In genomic region chr4:133199743-133200142, GRCm38 (mm10) we compare ENCODE assay signal across 9 mouse cellular contexts. TPM values are rescaled to one million over a fixed set of nuclear protein-coding genes. Genes with fewer than 3 reads are reported as not detected.
DNase-seq lines count a peak whose midpoint lies in the region; ATAC-seq lines count a peak whose summit lies in the region.
"Had no signal": no experiment of that assay in that cellular context is flagged by ENCODE, and none has a peak within 500 bp of the region (broad histone marks: within the 10 kb centered on the region; RNA-seq: fewer than 3 reads in every experiment).

No protein-coding gene starts in this region.

- 0 out of 2 replicates have a peak overlapping the region, but pooled peaks have one; percentile 12 for H3K4me2 ChIP-seq in heart, embryonic 14.5 days (ENCODE audit: low read length)
- no peak overlapping the region for H3K4me2 ChIP-seq in midbrain, embryonic 12.5 days (replicated peaks)
- H3K4me2 ChIP-seq in midbrain, embryonic 14.5 days (ENCODE audit: low read length), result no peak overlapping the region
- H3K4me2 ChIP-seq in intestine, embryonic 14.5 days (ENCODE audit: low read length), result peak overlapping the region; percentile 9; the same call in 1 of the 2 replicates
- H3K4me2 ChIP-seq in stomach, embryonic 16.5 days (ENCODE audit: low read depth, low read length), result no peak overlapping the region
- H3K4me2 ChIP-seq in liver, embryonic 11.5 days, result no peak overlapping the region

- 37% methylated on average over 6 of the region's 6 CpGs for WGBS in heart, embryonic 14.5 days
- WGBS in midbrain, embryonic 12.5 days, result 76% methylated on average over 6 of the region's 6 CpGs
- 78% methylated on average over 6 of the region's 6 CpGs for WGBS in midbrain, embryonic 14.5 days
- WGBS in intestine, embryonic 14.5 days, result 59% methylated on average over 6 of the region's 6 CpGs
- 59% methylated on average over 6 of the region's 6 CpGs for WGBS in stomach, embryonic 16.5 days
- 75% methylated on average over 6 of the region's 6 CpGs for WGBS in liver, embryonic 11.5 days

- no peaks in the 10 kb centered on the region for H3K9me3 ChIP-seq in heart, embryonic 14.5 days (ENCODE audit: control insufficient read depth, low read length)
- H3K9me3 ChIP-seq in midbrain, embryonic 12.5 days, result no peaks in the 10 kb centered on the region
- no peaks in the 10 kb centered on the region for H3K9me3 ChIP-seq in midbrain, embryonic 14.5 days (ENCODE audit: control insufficient read depth, low read length)
- H3K9me3 ChIP-seq in intestine, embryonic 14.5 days (ENCODE audit: control insufficient read depth, low read length), result no peaks in the 10 kb centered on the region
- H3K9me3 ChIP-seq in stomach, embryonic 16.5 days (replicated peaks; ENCODE audit: control insufficient read depth, low read length), result no peaks in the 10 kb centered on the region
- no peaks in the 10 kb centered on the region for H3K9me3 ChIP-seq in liver, embryonic 11.5 days (ENCODE audit: control insufficient read depth, low read length)

- peaks cover 54 to 61% of the 10 kb centered on the region in 2 experiments for H3K4me1 ChIP-seq in heart, embryonic 14.5 days (ENCODE audit: control insufficient read depth in 2 of 2, insufficient read depth in 2 of 2, low read length in 2 of 2)
- peaks cover 63% of the 10 kb centered on the region for H3K4me1 ChIP-seq in midbrain, embryonic 12.5 days
- peaks cover 57% of the 10 kb centered on the region for H3K4me1 ChIP-seq in midbrain, embryonic 14.5 days (ENCODE audit: control insufficient read depth, insufficient read depth, low read length)
- peaks cover 56% of the 10 kb centered on the region for H3K4me1 ChIP-seq in intestine, embryonic 14.5 days (replicated peaks; ENCODE audit: control insufficient read depth, insufficient read depth, low read length)
- H3K4me1 ChIP-seq in stomach, embryonic 16.5 days (ENCODE audit: control insufficient read depth, insufficient read depth, low read length), result peaks cover 55% of the 10 kb centered on the region
- H3K4me1 ChIP-seq in liver, embryonic 11.5 days (replicated peaks; ENCODE audit: control insufficient read depth, insufficient read depth, low read length), result peaks cover 34% of the 10 kb centered on the region

- DNase-seq in heart, postnatal 4 days, result no peak
- DNase-seq in midbrain, embryonic 14.5 days, result no peak
- DNase-seq in intestine, embryonic 14.5 days (ENCODE audit: low spot score), result no peak
- DNase-seq in liver, embryonic 11.5 days (ENCODE audit: low spot score), result no peak
- DNase-seq: spleen, adult 18-20 months had no signal

- no peak for ATAC-seq in heart, embryonic 14.5 days (ENCODE audit: insufficient number of reproducible peaks, insufficient read depth, low FRiP score, low read depth)
- ATAC-seq in midbrain, embryonic 12.5 days (ENCODE audit: low FRiP score, low read depth), result no peak
- no peak for ATAC-seq in midbrain, embryonic 14.5 days (ENCODE audit: low FRiP score, low TSS enrichment)
- ATAC-seq in intestine, embryonic 14.5 days (replicated peaks; ENCODE audit: low FRiP score, low TSS enrichment, low read depth), result no peak
- no peak for ATAC-seq in stomach, embryonic 16.5 days (ENCODE audit: insufficient read depth, low FRiP score)
- no peak for ATAC-seq in liver, embryonic 11.5 days (replicated peaks; ENCODE audit: low FRiP score)
- ATAC-seq: activated CD4-positive, CD25-positive, alpha-beta regulatory T cell, adult 4 months had no signal

- H3K36me3 ChIP-seq in heart, embryonic 14.5 days (ENCODE audit: control insufficient read depth, insufficient read depth, low read length), result peaks cover 30% of the 10 kb centered on the region
- H3K36me3 ChIP-seq in midbrain, embryonic 12.5 days, result peaks cover 14% of the 10 kb centered on the region
- H3K36me3 ChIP-seq in midbrain, embryonic 14.5 days (ENCODE audit: control insufficient read depth, insufficient read depth, low read length), result peaks cover 21% of the 10 kb centered on the region
- H3K36me3 ChIP-seq in intestine, embryonic 14.5 days (ENCODE audit: control insufficient read depth, insufficient read depth, low read length), result peaks cover 21% of the 10 kb centered on the region
- peaks cover 9% of the 10 kb centered on the region for H3K36me3 ChIP-seq in stomach, embryonic 16.5 days (ENCODE audit: control insufficient read depth, insufficient read depth, low read length)
- H3K36me3 ChIP-seq in liver, embryonic 11.5 days (ENCODE audit: control insufficient read depth, insufficient read depth, low read length), result peaks cover 13% of the 10 kb centered on the region

- no peak overlapping the region for H3K4me3 ChIP-seq in heart, embryonic 14.5 days (ENCODE audit: control insufficient read depth in 1 of 2, insufficient read depth in 1 of 2, low read depth in 1 of 2, low read length in 2 of 2)
- no peak overlapping the region for H3K4me3 ChIP-seq in midbrain, embryonic 12.5 days
- no peak overlapping the region for H3K4me3 ChIP-seq in midbrain, embryonic 14.5 days (replicated peaks; ENCODE audit: low read depth, low read length)
- H3K4me3 ChIP-seq in intestine, embryonic 14.5 days (ENCODE audit: low read depth, low read length), result no peak overlapping the region
- H3K4me3 ChIP-seq in stomach, embryonic 16.5 days (replicated peaks; ENCODE audit: low read length), result no peak overlapping the region
- H3K4me3 ChIP-seq in liver, embryonic 11.5 days (ENCODE audit: low read depth, low read length), result no peak overlapping the region

- H3K9ac ChIP-seq in heart, embryonic 14.5 days (ENCODE audit: low read length), result peak overlapping the region; percentile 53
- no peak overlapping the region for H3K9ac ChIP-seq in midbrain, embryonic 12.5 days (replicated peaks)
- H3K9ac ChIP-seq in midbrain, embryonic 14.5 days (replicated peaks; ENCODE audit: low read length), result no peak overlapping the region
- H3K9ac ChIP-seq in intestine, embryonic 14.5 days (ENCODE audit: low read length), result no peak overlapping the region
- peak overlapping the region; percentile 38; the same call in 1 of the 2 replicates for H3K9ac ChIP-seq in stomach, embryonic 16.5 days (ENCODE audit: low read length)
- H3K9ac ChIP-seq in liver, embryonic 11.5 days (ENCODE audit: low read depth, low read length), result no peak overlapping the region

- peak overlapping the region; percentile 71 to 90; a peak in 3 of 4 replicates for H3K27ac ChIP-seq in heart, embryonic 14.5 days (replicated peaks in 1 of 2; ENCODE audit: control insufficient read depth in 1 of 2, insufficient read depth in 1 of 2, low read depth in 2 of 2, low read length in 2 of 2)
- peak overlapping the region; percentile 8; the same call in 1 of the 2 replicates for H3K27ac ChIP-seq in midbrain, embryonic 12.5 days (replicated peaks)
- H3K27ac ChIP-seq in midbrain, embryonic 14.5 days (replicated peaks; ENCODE audit: low read depth, low read length), result no peak overlapping the region
- H3K27ac ChIP-seq in intestine, embryonic 14.5 days (ENCODE audit: low read depth), result peak overlapping the region; percentile 72
- H3K27ac ChIP-seq in stomach, embryonic 16.5 days (ENCODE audit: low read length), result peak overlapping the region; percentile 74; the same call in 1 of the 2 replicates
- H3K27ac ChIP-seq in liver, embryonic 11.5 days (ENCODE audit: low read depth, low read length), result no peak overlapping the region

- no peaks in the 10 kb centered on the region for H3K27me3 ChIP-seq in heart, embryonic 14.5 days (ENCODE audit: control insufficient read depth, insufficient read depth, low read length)
- H3K27me3 ChIP-seq in midbrain, embryonic 12.5 days, result no peaks in the 10 kb centered on the region
- no peaks in the 10 kb centered on the region for H3K27me3 ChIP-seq in midbrain, embryonic 14.5 days (ENCODE audit: control insufficient read depth, insufficient read depth, low read length)
- no peaks in the 10 kb centered on the region for H3K27me3 ChIP-seq in intestine, embryonic 14.5 days (replicated peaks; ENCODE audit: control insufficient read depth, insufficient read depth, low read length)
- no peaks in the 10 kb centered on the region for H3K27me3 ChIP-seq in stomach, embryonic 16.5 days (ENCODE audit: control insufficient read depth, insufficient read depth, low read length)
- no peaks in the 10 kb centered on the region; the same call in 1 of the 2 replicates for H3K27me3 ChIP-seq in liver, embryonic 11.5 days (replicated peaks; ENCODE audit: control insufficient read depth, insufficient read depth, low read length)

RNA-seq across cellular contexts. Expression of gene Cd164l2, which starts 12.2 kb away (rescaled TPM):
- polyA plus RNA-seq in heart, embryonic 14.5 days (2014; fragmentation: Nextera tagmentation; extraction: Ambion mirVana), result 0.42 and 0.82 TPM in 2 replicates
- not detected for total RNA-seq in heart, postnatal 4 days (2021)
- 0.24 and 0.47 TPM in 2 replicates for polyA plus RNA-seq in midbrain, embryonic 12.5 days (2016; fragmentation: Nextera tagmentation; extraction: Ambion mirVana)
- polyA plus RNA-seq in midbrain, embryonic 14.5 days (2014; fragmentation: Nextera tagmentation; extraction: Ambion mirVana), result 0.95 and 2.9 TPM in 2 replicates
- 1.9 and 2.5 TPM in 2 replicates for polyA plus RNA-seq in intestine, embryonic 14.5 days (2014; fragmentation: Nextera tagmentation; extraction: Ambion mirVana)
- polyA plus RNA-seq in stomach, embryonic 16.5 days (2015; fragmentation: Nextera tagmentation; extraction: Ambion mirVana), result 9.2 and 9.5 TPM in 2 replicates
- 0.70 and 0.77 TPM in 2 replicates for polyA plus RNA-seq in liver, embryonic 11.5 days (2014; fragmentation: Nextera tagmentation; extraction: Ambion mirVana)
- polyA plus RNA-seq: activated CD4-positive, CD25-positive, alpha-beta regulatory T cell, adult 4 months had no signal

RNA-seq across cellular contexts. Expression of gene Gpr3, which starts 12.6 kb away (rescaled TPM):
- polyA plus RNA-seq in heart, embryonic 14.5 days (2014; fragmentation: Nextera tagmentation; extraction: Ambion mirVana), result 0.20 and 0.58 TPM in 2 replicates
- total RNA-seq in heart, postnatal 4 days (2021), result under 1 TPM; 0.20 to 0.45 TPM
- 0.22 and 0.40 TPM in 2 replicates for polyA plus RNA-seq in midbrain, embryonic 12.5 days (2016; fragmentation: Nextera tagmentation; extraction: Ambion mirVana)
- 1.3 and 2.4 TPM in 2 replicates for polyA plus RNA-seq in midbrain, embryonic 14.5 days (2014; fragmentation: Nextera tagmentation; extraction: Ambion mirVana)
- polyA plus RNA-seq in intestine, embryonic 14.5 days (2014; fragmentation: Nextera tagmentation; extraction: Ambion mirVana), result not detected in 2 replicates
- 0.12 TPM in 1 of 2 replicates, not detected in the other for polyA plus RNA-seq in stomach, embryonic 16.5 days (2015; fragmentation: Nextera tagmentation; extraction: Ambion mirVana)
- 0.17 TPM in 1 of 2 replicates, not detected in the other for polyA plus RNA-seq in liver, embryonic 11.5 days (2014; fragmentation: Nextera tagmentation; extraction: Ambion mirVana)
- polyA plus RNA-seq: activated CD4-positive, CD25-positive, alpha-beta regulatory T cell, adult 4 months had no signal

RNA-seq across cellular contexts. Expression of gene Map3k6, which starts 40.9 kb away (rescaled TPM):
- 1.6 and 2.3 TPM in 2 replicates for polyA plus RNA-seq in heart, embryonic 14.5 days (2014; fragmentation: Nextera tagmentation; extraction: Ambion mirVana)
- 1 to 10 TPM; 6.3 to 6.8 TPM for total RNA-seq in heart, postnatal 4 days (2021)
- polyA plus RNA-seq in midbrain, embryonic 12.5 days (2016; fragmentation: Nextera tagmentation; extraction: Ambion mirVana), result 1.9 and 2.8 TPM in 2 replicates
- polyA plus RNA-seq in midbrain, embryonic 14.5 days (2014; fragmentation: Nextera tagmentation; extraction: Ambion mirVana), result 0.92 and 1.9 TPM in 2 replicates
- polyA plus RNA-seq in intestine, embryonic 14.5 days (2014; fragmentation: Nextera tagmentation; extraction: Ambion mirVana), result 2.8 and 3.2 TPM in 2 replicates
- polyA plus RNA-seq in stomach, embryonic 16.5 days (2015; fragmentation: Nextera tagmentation; extraction: Ambion mirVana), result 17.1 and 21.0 TPM in 2 replicates
- polyA plus RNA-seq in liver, embryonic 11.5 days (2014; fragmentation: Nextera tagmentation; extraction: Ambion mirVana), result 2.2 and 3.5 TPM in 2 replicates

Comparison
In these comparisons a context has a peak if more than half of its experiments do, and no peak if none do; other contexts are left out.
1. H3K27ac ChIP-seq: peak in heart, embryonic 14.5 days (2 of 2), midbrain, embryonic 12.5 days (single experiment), intestine, embryonic 14.5 days (single experiment) and stomach, embryonic 16.5 days (single experiment); none in midbrain, embryonic 14.5 days (single experiment) and liver, embryonic 11.5 days (single experiment).
2. H3K4me2 ChIP-seq: peak in heart, embryonic 14.5 days (single experiment) and intestine, embryonic 14.5 days (single experiment); none in midbrain, embryonic 12.5 days (single experiment), midbrain, embryonic 14.5 days (single experiment), stomach, embryonic 16.5 days (single experiment) and liver, embryonic 11.5 days (single experiment).
3. H3K9ac ChIP-seq: peak in heart, embryonic 14.5 days (single experiment) and stomach, embryonic 16.5 days (single experiment); none in midbrain, embryonic 12.5 days (single experiment), midbrain, embryonic 14.5 days (single experiment), intestine, embryonic 14.5 days (single experiment) and liver, embryonic 11.5 days (single experiment).